Mouse (Mus musculus) liver, postnatal 0 days (tissue): ENCODE data around the gene Rnf34. TPM values are rescaled to one million over a fixed set of nuclear protein-coding genes. Genes with fewer than 3 reads are reported as not detected.
A peak's percentile ranks its signal among the peaks of the same experiment; 100 is the strongest.

Source experiments
- ATAC-seq: fragments of 200-750 bp; cut with Nextera tagmentation; 2 replicates; pipeline ENCODE4 v1.8.0; 2017; ENCODE audit warnings: mild to moderate bottlenecking, moderate library complexity
- DNase-seq: peaks from one replicate; pipeline ENCODE4 v3.0.0-alpha.2; 2016
- H3K27ac ChIP-seq: fragments of 300-500 bp; sonication (generic); 2 replicates; pipeline ENCODE4 v1.5.1; 2014; ENCODE audit warnings: antibody characterized with exemption, moderate library complexity, mild to moderate bottlenecking, low read depth
- H3K27me3 ChIP-seq: fragments of 300-500 bp; sonication (generic); 2 replicates; pipeline ENCODE4 v1.6.1; 2014; ENCODE audit warnings: low read length, control low read depth, mixed read lengths; ENCODE audit not compliant: insufficient read depth
- H3K36me3 ChIP-seq: fragments of 300-500 bp; sonication (generic); replicated peaks from 2 replicates; pipeline ENCODE4 v1.6.1; 2014; ENCODE audit warnings: mild to moderate bottlenecking, control low read depth, low read length, moderate library complexity, mixed read lengths; ENCODE audit not compliant: insufficient read depth
- H3K4me1 ChIP-seq: fragments of 300-500 bp; sonication (generic); 2 replicates; pipeline ENCODE4 v1.6.1; 2014; ENCODE audit warnings: antibody characterized with exemption, mild to moderate bottlenecking, control low read depth; ENCODE audit not compliant: insufficient read depth
- H3K4me2 ChIP-seq: fragments of 300-500 bp; sonication (generic); 2 replicates; pipeline ENCODE4 v1.6.1; 2014; ENCODE audit warnings: low read depth, mild to moderate bottlenecking, low read length, moderate library complexity, mixed read lengths
- H3K4me3 ChIP-seq: fragments of 300-500 bp; sonication (generic); 2 replicates; pipeline ENCODE4 v1.5.1; 2014; ENCODE audit warnings: low read depth, low read length
- H3K9ac ChIP-seq: fragments of 300-500 bp; sonication (generic); replicated peaks from 2 replicates; pipeline ENCODE4 v1.6.1; 2014; ENCODE audit warnings: mild to moderate bottlenecking, moderate library complexity
- H3K9me3 ChIP-seq: fragments of 300-500 bp; sonication (generic); 2 replicates; pipeline ENCODE4 v1.6.1; 2016; ENCODE audit warnings: mild to moderate bottlenecking, control low read depth, low read length, mixed read lengths
- CTCF ChIP-seq: sonication (generic); IDR thresholded peaks from 2 replicates; pipeline ENCODE4 v1.5.1; 2016; ENCODE audit warnings: antibody characterized with exemption, low read depth
- EP300 ChIP-seq: IDR thresholded peaks from 2 replicates; pipeline ENCODE4 v1.6.1; 2016; ENCODE audit warnings: antibody characterized with exemption, low read depth, mild to moderate bottlenecking
- WGBS: fragments of 180-500 bp; shearing (Covaris S2); extraction: QIAGEN DNeasy Blood & Tissue Kit; methylation state at CpG from one replicate; pipeline ENCODE4 v1.1.7; 2014; ENCODE audit not compliant: insufficient replicate concordance; 5-methylcytosine and 5-hydroxymethylcytosine counted together
- polyA plus RNA-seq: library from polyadenylated mRNA; unstranded; fragments of >200 nt; fragmentation: Nextera tagmentation; extraction: Ambion mirVana; gene quantifications from 2 replicates; pipeline ENCODE4 v1.2.1, GENCODE M21; 2015

Gene Rnf34
- polyA plus RNA-seq, 1 experiment from 2014 or later, result 8.3 TPM

DNA sequence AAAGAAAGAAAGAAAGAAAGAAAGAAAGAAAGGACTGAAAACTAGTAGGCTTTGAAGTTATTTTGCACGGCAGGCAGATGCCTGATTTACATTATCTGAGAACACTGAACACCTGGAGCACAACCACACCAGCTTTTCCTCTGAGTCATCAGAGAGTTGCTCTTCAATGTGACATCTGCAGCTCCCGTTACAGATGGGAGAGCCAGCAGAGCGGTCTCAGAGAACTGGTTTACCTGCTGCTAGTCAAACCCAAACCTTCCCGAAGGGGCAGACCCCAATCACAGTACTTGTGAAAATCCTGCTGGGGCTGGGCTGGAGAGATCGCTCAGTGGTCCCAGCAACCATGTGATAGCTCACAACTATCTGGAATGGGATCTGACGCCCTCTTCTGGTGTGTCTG lies 25.4 kb upstream of the Rnf34 start:
- Histone ChIP-seq H3K4me2 (no peak overlapping the region), H3K9me3 (no peaks in the 10 kb centered on the region), H3K4me1 (peaks cover 6% of the 10 kb centered on the region; the same call in 1 of the 2 replicates), H3K27ac (no peak overlapping the region), H3K4me3 (no peak overlapping the region), H3K36me3 (peaks cover under 1% of the 10 kb centered on the region), H3K27me3 (no peaks in the 10 kb centered on the region), H3K9ac (no peak overlapping the region)
- no peak for TF ChIP-seq CTCF
- TF ChIP-seq EP300, result no peak
- DNase-seq, result no peak
- 72% methylated on average over 6 of the region's 6 CpGs for WGBS
- ATAC-seq, result no peak

DNA sequence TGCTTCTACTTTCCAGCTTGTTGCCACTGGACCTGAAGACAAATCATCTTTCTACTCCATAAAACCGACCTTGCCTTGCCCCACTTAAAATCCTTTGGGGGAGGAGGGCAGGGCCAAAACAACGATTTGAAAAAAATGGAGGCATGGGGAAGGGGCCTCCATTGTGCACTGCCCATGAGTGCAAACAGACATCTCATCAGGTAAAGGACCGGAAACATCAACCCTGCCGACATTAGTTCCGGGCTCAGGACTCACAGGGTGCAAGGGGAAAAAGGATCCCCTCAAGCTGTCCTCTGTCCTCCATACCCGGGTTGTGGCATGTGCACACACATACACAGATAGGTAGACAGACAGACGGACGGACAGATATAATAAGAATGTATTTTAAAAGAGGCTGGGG lies 24.7 kb upstream of the Rnf34 start:
- DNase-seq (no peak), ATAC-seq (no peak)
- Histone ChIP-seq H3K4me2 (no peak overlapping the region), H3K36me3 (no peaks in the 10 kb centered on the region), H3K4me1 (peaks cover 3% of the 10 kb centered on the region; the same call in 1 of the 2 replicates), H3K27me3 (no peaks in the 10 kb centered on the region), H3K27ac (no peak overlapping the region), H3K4me3 (no peak overlapping the region), H3K9me3 (no peaks in the 10 kb centered on the region), H3K9ac (no peak overlapping the region)
- WGBS, result 82% methylated on average over 8 of the region's 8 CpGs
- TF ChIP-seq EP300 (no peak), CTCF (no peak)

GRCm38 (mm10) chr5:122832536-122832935 lies 17.3 kb upstream of the Rnf34 start:
- WGBS, result 74% methylated on average over 10 of the region's 10 CpGs
- Histone ChIP-seq H3K4me1 (no peaks in the 10 kb centered on the region), H3K27ac (no peak overlapping the region), H3K9ac (no peak overlapping the region), H3K27me3 (no peaks in the 10 kb centered on the region), H3K4me3 (no peak overlapping the region), H3K9me3 (no peaks in the 10 kb centered on the region), H3K4me2 (no peak overlapping the region), H3K36me3 (no peaks in the 10 kb centered on the region)
- ATAC-seq, result no peak
- TF ChIP-seq EP300, result no peak
- no peak for TF ChIP-seq CTCF
- no peak for DNase-seq

DNA sequence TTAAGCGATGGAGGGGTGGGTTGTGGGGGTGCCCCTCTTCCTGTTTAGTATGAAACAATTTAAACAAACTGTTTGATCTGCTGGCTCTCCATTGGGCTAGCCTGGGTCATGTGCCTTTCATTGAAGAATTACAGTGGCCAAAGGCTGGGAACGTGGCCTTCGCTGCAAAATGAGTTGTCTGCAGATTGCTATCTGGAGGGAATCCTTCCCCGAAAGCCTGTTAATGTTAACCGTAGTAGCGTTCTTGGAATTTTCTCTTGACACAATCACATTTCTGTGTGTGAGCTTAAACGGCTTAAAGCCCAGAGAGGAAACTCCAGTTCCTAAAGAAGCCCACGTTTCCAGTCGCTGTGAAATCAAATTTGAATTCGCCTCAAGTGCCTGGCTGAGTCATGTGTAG lies 16.9 kb upstream of the Rnf34 start:
- H3K27me3 ChIP-seq, result no peaks in the 10 kb centered on the region
- H3K4me2 ChIP-seq, result no peak overlapping the region
- no peak overlapping the region for H3K27ac ChIP-seq
- no peak overlapping the region for H3K4me3 ChIP-seq
- H3K9me3 ChIP-seq, result no peaks in the 10 kb centered on the region
- 76% methylated on average over 10 of the region's 10 CpGs for WGBS
- TF ChIP-seq EP300 (no peak), CTCF (no peak)
- ATAC-seq (no peak), DNase-seq (no peak)
- no peak overlapping the region for H3K9ac ChIP-seq
- H3K4me1 ChIP-seq, result no peaks in the 10 kb centered on the region
- H3K36me3 ChIP-seq, result no peaks in the 10 kb centered on the region

- WGBS, result 86% methylated on average over 2 of the region's 2 CpGs
- no peak for ATAC-seq
These were observed 8.7 kb upstream of the Rnf34 start for GRCm38 (mm10) chr5:122841126-122841525.

DNA sequence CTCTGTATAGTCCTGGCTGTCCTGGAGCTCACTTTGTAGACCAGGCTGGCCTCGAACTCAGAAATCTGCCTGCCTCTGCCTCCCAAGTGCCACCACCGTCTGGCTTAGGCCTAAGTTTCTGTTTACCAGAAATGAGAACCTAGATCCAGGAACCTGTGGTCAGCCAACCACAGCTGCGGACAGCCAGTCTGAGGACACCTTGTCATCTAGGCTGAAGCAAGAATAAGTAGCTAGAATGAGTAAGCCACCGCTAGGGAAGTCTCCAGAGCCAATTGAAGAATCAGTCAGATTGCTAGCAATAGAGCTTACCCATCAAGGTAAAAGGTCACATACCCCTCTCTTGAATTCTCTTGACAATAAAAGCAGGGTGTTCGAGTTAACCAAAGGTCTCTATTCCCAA lies 6.0 kb upstream of the Rnf34 start:
- Histone ChIP-seq H3K9me3 (no peaks in the 10 kb centered on the region), H3K9ac (no peak overlapping the region), H3K27ac (no peak overlapping the region), H3K4me1 (no peaks in the 10 kb centered on the region), H3K4me2 (no peak overlapping the region), H3K27me3 (no peaks in the 10 kb centered on the region), H3K4me3 (no peak overlapping the region), H3K36me3 (no peaks in the 10 kb centered on the region)
- DNase-seq (peak; percentile 38), ATAC-seq (no peak)
- TF ChIP-seq CTCF (no peak), EP300 (no peak)
- WGBS, result 60% methylated on average over 5 of the region's 5 CpGs

More at GRCm38 (mm10) chr5:122841126-122841525, 8.7 kb upstream of the Rnf34 start:
- H3K4me1 ChIP-seq, result no peaks in the 10 kb centered on the region
- DNase-seq, result no peak
- no peak overlapping the region for H3K9ac ChIP-seq
- H3K4me3 ChIP-seq, result no peak overlapping the region
- H3K4me2 ChIP-seq, result no peak overlapping the region
- H3K27me3 ChIP-seq, result no peaks in the 10 kb centered on the region
- no peak overlapping the region for H3K27ac ChIP-seq
- H3K9me3 ChIP-seq, result no peaks in the 10 kb centered on the region
- TF ChIP-seq EP300 (no peak), CTCF (no peak)
- no peaks in the 10 kb centered on the region for H3K36me3 ChIP-seq
